Mouse (Mus musculus): Measurements from ENCODE around the gene C130073F10Rik.
"Not testable (repeated sequence)": the region's sequence is repeated elsewhere in the genome, so short reads cannot be mapped to it uniquely, and the experiment has no call there.

Gene C130073F10Rik

GRCm38 (mm10) chr4:101893656-101894420, at the start of gene C130073F10Rik:
Gene C130073F10Rik, minus strand, starts transcription at chr4:101893789.
- DNase-seq (ENCODE audit: low read depth) = no peak

GRCm38 (mm10) chr4:101940107-101940506, 46.5 kb upstream of the C130073F10Rik start, which contains the start of gene Gm12794:
Gene Gm12794, plus strand, starts transcription at chr4:101940407.
- not testable (repeated sequence) for DNase-seq (ENCODE audit: low read depth)

GRCm38 (mm10) chr4:101908821-101909220, 15.2 kb upstream of the C130073F10Rik start, which contains the start of gene Gm12800:
Gene Gm12800, plus strand, starts transcription at chr4:101909121.
- DNase-seq (ENCODE audit: low read depth) = not testable (repeated sequence)

- DNase-seq (ENCODE audit: low read depth) = no peak
These were observed 4.2 kb downstream of the C130073F10Rik start for GRCm38 (mm10) chr4:101889377-101889776.

GRCm38 (mm10) chr4:101883641-101884040, 9.9 kb downstream of the C130073F10Rik start:
- DNase-seq (ENCODE audit: low read depth) = no peak

GRCm38 (mm10) chr4:101875687-101876086, 17.9 kb downstream of the C130073F10Rik start:
- not testable (repeated sequence) for DNase-seq (ENCODE audit: low read depth)

GRCm38 (mm10) chr4:101872031-101872430, 21.6 kb downstream of the C130073F10Rik start:
- not testable (repeated sequence) for DNase-seq (ENCODE audit: low read depth)

- DNase-seq (ENCODE audit: low read depth) = no peak
These were observed 31.3 kb downstream of the C130073F10Rik start for GRCm38 (mm10) chr4:101862289-101862688.

GRCm38 (mm10) chr4:101860873-101861272, 32.7 kb downstream of the C130073F10Rik start:
- DNase-seq (ENCODE audit: low read depth) = no peak

GRCm38 (mm10) chr4:101850908-101851307, 42.7 kb downstream of the C130073F10Rik start:
- no peak for DNase-seq (ENCODE audit: low read depth)

GRCm38 (mm10) chr4:101843923-101844322, 49.7 kb downstream of the C130073F10Rik start, which contains the start of gene B020004J07Rik:
Gene B020004J07Rik, minus strand, starts transcription at chr4:101844023.
- DNase-seq (ENCODE audit: low read depth) = not testable (repeated sequence)

Data from fibroblast of lung, adult 2 months (primary cell).